Mouse (Mus musculus): ENCODE results near the gene Cwc25.
"Not testable (repeated sequence)": the region's sequence is repeated elsewhere in the genome, so short reads cannot be mapped to it uniquely, and the experiment has no call there.

Cwc25 gene

DNA sequence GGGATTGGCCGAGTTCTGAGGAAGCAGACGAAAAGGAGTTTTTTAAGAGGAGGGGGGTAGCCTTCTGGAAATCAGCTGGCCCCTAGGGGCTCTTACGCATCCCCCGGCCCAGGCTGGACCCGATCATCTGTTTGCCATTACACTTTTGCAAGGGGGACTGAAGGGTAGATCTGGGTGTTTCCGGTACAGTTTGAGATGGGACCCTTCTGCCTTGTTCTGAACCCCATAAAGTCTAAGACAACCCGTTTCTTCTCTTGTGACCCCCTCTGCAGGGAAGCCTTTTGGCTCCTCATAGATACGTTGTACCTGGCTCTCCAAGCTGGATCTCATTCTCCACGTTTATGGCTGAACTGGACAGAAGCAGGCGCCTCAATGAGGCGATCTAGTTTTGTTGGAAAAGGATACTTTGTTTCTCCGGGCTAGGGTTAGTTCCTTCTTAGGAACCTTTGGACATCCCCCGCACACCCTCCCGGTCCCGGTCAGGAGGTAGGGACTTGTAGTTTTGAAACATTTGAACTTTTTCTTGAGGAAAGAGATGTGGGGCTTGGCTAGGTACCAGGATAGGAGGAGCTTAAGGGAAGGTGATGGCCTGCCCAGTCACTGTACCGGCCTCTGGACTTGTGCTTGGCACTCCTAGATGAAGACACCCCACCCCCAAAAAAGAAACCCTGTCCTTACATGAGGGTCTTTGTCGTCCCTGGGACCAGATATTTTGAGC, 34.5 kb upstream of the Cwc25 start:
- DNase-seq (ENCODE audit: inconsistent ontology term): peak; percentile 40

DNA sequence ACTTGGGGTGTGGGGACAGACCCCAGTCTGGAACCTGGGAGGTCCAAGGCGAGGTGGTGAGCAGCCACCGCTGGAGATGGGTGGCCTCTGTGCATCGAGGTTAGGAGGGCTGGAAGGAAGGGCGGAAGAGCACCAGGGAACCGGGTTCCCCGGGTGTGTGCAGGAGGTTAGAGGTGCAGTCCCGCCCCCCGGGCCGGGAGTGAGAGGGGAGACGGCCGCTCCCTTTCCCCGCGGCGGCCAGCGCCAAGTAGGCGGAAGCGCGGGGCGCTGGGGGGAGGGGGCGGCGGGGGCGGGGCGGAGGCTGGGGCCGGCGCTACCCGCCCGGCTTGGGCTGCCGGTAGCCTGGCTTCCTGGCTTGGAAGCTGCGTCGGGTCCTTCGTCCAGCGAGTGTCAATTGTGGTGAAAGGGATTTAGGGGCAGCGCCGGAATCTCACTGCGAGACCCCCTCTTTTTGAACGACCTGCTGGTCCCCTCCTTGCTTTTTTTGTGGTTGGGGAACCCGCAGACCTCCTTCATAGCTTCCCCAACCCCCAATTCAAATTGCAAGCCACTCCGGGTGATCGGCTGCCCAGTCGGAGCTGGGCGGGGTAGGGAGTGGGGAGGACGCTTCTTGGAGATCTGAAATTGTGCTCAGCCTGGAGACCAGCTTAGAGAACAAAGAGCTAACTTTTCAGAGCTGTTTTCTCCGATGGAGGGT, 33.8 kb upstream of the Cwc25 start:
- DNase-seq (ENCODE audit: inconsistent ontology term): peak; percentile 81

DNA sequence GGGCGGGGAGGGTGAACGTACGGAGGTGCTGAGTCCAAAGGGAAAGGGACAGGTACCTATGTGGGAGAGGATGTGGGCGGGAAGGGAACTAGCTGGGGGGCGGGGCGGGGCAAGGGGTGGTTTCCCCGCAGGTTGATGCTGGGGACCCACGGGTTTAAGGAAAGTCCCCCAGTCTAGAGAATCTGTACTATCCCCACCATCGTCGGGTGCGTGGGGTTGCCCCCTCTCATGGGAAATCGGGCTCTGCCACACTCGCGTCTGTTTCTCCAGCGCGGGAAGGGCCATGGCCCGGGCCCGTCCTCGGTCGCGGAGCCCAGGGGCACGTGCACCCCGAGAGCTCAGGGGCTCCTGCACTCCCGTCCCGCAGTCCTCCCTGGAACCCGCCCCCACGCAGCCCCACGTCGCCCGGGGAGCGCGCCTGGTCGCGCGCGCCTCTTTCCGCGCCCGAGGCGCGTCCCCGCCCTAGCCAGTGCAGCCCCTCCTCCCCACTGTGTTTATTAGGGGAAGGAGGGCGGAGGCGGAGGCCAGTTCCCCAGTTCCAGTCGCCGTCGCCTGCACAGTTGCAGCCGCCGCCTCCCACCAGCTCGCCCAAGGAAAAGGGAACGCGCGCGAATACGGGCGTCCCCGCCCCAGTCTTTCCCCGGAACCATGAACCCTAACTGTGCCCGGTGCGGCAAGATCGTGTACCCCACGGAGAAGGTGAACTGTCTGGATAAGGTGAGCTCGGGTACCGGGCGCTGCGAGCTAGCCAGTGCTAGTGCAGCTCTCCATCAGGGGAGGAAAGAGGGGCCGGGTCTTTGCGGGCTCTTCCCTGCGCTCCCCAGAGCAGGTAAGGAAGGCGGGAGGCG, 33.0 kb upstream of the Cwc25 start:
- peak; percentile 93 for DNase-seq (ENCODE audit: inconsistent ontology term)

DNA sequence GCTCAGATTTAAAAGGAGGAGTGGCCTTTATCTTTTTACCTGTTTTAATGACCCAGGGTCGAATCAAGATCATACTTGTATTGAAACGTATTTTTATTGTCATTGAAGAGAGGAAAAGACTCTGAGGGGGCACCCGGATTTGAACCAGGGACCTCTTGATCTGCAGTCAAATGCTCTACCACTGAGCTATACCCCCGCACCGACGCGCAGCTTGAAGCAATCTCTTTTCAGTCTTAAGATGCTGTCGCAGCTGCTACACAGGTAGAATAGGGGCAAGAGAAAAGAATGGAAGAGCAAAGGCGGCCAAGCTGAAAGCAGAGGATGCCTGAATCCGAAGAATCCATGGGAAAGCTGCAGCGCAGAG, 32.4 kb upstream of the Cwc25 start, which contains the start of gene Lasp1:
Lasp1 (plus strand) TSS at position 219 of the 364 bp plus-strand sequence.
- DNase-seq (ENCODE audit: inconsistent ontology term): peak; percentile 89

DNA sequence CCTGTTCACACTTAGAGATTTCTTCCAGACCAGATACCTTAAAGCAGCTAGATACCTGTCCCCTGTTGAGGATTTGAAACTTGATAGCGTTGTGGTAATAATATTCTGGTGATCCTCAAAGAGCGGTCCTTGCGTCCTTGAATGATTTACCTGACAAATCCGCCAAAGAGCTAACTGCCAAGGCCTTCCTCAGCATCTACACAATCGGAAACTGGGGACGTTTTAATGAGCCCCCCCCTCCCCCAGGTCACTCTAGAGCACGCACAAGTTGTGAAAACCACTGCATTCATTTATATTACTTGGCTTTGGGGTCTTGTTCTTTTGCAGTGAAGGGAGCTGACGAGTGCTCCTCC, 31.7 kb upstream of the Cwc25 start:
- no peak for DNase-seq (ENCODE audit: inconsistent ontology term)

DNA sequence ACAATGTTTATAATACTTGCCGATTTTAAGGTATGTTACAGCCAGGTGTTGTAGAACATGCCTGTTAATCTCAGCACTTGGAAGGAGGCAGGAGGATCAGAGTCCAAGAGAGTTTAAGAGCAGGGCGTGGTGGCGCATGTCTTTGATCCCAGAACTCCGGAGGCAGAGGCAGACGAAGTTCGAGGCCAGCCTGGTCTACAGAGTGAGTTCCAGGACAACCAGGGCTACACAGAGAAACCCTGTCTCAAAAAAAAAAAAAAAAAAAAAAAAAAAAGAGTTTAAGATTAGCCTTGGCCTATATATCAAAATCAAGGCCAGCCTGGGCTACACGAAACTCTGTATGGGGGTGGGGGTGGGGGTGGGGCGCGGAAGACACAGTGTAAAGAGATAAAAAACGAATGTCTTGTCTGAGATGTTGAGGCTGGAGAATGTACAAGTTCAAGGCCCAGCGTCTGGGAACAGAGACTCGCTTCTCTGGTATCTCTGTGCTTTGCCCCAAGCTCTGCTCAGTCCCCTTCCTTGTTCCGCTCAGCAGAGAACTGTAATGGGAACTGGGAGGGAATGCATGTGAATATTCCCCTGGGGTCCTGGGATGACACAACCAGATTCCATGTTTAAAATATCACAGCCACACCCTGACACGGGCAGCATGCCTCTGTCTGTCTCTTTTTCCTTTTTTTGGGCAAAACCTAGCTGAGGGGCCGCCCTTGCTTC, 31.2 kb upstream of the Cwc25 start:
- DNase-seq (ENCODE audit: inconsistent ontology term): no peak

DNA sequence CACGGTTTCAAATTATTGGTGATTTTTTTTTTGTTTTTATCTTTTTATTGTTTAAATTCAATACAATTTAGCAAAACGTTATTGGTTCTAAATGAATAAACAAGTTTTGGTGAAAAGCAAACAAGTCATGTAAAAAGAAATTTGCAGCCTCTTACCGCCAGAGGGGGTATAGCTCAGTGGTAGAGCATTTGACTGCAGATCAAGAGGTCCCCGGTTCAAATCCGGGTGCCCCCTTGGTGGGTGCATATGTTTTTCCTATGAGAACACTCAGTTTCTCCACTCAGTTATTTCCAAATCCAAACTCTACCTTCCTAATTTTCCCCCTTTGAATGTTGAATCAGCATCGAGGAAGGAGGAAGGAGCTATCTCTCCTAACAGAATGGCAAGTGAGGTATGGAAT, 30.6 kb upstream of the Cwc25 start:
- DNase-seq (ENCODE audit: inconsistent ontology term): peak; percentile 83

DNA sequence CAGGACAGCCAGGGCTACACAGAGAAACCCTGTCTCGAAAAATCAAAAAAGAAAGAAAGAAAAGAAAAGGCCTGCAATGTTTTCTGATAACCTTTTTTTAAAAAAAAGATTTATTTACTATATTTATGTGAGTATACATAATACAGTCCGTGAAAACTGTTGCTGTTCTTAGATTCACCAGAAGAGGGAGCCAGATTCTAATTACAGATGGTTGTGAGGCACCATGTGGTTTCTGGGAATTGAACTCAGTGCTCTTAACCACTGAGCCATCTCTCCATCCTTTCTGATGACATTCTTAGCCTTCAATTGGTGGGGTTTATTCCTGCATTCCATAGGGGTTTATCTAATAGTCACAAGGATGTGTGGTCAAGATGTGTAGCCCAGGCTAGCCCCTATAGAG, 26.8 kb upstream of the Cwc25 start:
- no peak for DNase-seq (ENCODE audit: inconsistent ontology term)

DNA sequence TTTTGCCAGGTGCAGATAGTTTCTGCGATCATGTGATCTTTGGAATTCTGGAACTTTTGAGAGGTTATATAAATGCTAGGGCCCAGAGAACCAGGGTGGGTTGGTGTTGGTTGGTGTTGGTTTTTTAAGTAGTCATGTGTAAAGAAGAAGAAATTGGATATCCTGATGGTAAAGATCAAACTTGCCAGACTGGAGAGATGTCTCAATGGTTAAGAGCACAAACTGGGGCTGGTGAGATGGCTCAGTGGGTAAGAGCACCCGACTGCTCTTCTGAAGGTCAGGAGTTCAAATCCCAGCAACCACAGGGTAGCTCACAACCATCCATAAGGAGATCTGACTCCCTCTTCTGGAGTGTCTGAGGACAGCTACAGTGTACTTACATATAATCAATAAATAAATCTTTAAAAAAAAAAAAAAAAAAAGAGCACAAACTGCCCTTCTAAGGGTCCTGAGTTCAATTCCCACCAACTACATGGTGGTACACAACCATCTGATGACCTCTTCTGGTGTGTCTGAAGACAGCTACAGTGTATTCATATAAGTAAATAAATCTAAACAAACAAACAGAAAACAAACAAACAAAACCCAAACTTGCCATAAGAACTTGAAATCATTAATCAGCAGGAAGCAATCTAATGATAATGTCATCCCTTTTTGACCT, 24.6 kb upstream of the Cwc25 start:
- not testable (repeated sequence) for DNase-seq (ENCODE audit: inconsistent ontology term)

DNA sequence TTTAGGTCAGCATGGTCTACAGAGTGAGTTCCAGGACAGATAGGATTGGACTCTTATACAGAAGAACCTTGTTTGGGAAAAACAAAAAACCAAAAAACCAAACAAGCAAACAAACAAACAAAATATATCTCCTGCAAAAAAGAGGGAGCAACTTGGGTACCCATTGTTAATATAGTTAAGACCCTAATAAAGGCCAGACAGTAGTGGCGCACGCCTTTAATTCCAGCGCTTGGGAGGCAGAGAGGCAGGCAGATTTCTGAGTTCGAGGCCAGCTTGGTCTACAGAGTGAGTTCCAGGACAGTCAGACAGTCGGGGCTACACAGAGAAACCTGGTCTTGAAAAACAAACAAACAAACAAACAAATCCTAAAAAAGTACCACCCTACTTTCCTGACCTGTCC, 23.4 kb upstream of the Cwc25 start:
- DNase-seq (ENCODE audit: inconsistent ontology term): no peak

DNA sequence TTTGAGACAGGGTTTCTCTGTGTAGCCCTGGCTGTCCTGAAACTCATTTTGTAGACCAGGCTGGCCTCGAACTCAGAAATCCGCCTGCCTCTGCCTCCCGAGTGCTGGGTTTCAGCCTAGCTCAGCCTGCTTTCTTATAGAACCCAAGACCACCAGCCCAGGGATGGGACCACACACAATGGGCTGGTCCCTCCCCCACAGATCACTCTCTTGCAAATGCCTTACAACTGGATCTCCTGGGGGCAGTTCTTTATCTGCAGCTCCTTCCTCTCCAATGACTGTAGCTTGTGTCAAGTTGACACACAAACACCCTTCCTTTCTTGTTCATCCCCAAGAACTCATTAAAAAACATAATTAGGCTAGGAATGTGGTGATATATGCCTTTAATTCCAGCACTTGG, 21.6 kb upstream of the Cwc25 start:
- DNase-seq (ENCODE audit: inconsistent ontology term): no peak

DNA sequence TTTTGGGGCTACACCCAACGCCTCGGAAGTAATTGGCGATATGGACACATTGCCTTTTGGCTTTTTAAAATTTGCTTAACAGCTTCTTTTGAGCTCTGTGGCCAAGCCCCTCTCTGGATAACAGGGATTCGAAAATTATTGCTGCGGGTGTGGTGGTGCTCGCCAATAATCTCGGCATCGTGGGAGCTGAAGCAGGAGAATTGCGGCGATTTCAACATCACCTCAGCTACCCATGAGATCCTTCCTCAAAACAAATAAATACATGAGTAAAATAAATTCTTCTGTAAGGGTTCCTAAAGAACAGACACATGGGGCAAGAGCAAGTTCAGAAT, 16.2 kb upstream of the Cwc25 start:
- no peak for DNase-seq (ENCODE audit: inconsistent ontology term)

DNA sequence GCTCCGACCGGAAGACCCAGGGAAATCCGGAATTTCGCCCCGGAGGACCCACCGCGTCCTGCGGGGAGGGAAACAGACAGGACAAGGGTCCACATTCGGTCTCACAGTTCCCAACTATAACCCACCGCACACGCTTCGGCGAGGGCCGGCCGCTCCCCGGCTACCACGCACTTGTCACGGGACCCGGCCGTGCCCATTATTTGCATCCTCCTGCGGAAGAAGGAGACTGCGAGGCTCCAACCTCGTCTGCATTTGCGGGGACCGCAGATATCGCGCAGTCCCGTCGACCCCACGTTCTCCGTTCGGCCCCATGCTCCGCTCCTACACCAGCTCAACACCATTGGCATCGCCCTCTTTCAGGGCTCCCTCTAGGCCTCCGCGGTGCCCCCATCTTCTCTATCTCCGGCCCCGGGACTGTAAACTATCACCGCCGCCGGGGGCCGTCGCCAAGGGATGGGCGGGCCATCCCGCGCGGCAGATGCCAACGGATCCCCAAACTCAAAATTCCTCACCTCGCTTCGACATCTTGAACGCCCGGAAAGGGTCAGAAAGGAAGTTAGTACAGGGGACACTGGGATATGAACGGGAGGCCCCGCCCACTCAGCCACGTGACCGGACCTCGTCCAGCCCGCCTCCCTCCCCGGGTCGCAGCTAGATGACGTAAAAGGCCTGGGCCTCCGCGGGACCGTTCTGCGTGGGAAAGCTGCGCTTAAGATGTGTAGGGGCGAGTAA, 15.6 kb upstream of the Cwc25 start, which contains the start of gene Rpl23:
Rpl23 (minus strand) TSS at position 606 of the 732 bp plus-strand sequence.
- DNase-seq (ENCODE audit: inconsistent ontology term): peak; percentile 99

DNA sequence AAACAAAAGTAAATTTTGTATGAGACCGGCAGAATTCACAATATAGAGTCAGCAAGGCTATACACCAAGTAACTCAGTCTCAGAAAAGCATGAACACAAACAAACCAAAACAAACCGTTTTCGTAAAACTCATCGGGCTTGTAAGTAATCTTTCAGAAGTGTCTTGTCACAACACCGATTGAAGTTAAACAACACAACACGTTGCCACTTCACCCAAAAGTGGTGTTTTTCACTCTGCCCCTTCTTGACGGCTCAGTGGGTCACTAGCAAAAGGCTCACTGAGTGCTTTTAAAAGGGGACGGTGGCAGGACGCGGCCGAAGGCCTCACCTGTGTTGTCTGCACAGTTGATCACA, 15.1 kb upstream of the Cwc25 start:
- DNase-seq (ENCODE audit: inconsistent ontology term): no peak

DNA sequence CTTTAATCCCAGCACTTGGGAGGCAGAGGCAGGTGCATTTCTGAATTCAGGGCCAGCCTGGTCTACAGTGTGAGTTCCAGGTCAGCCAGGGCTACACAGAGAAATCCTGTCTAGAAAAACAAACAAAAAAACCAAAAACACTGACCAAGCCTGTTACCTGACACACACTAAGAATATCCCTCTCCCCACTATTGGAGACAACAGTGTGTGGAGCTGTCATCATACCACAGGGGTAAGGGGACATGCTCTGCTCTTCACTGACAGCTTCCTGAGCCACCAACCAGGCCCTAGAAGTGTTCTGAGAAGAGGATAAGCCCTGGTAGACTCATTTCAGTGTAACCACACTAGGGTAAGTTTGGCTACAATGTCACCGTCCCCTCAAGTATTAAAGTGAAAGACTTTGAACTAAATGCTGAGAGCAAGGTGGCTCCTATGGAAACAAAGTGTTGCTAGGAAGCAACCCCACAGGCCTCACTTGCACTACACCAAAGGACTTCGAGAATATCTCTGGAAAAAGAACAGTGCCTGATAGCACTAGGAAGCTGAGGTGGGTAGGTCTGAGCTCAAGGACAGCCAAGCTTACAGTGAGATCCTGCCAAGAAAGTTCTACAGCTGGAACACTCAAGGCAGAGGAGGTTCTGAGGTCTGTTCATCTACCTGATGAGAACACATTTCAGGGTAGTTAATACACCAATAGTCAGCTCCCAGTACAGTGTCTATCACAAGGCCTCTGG, 13.8 kb upstream of the Cwc25 start:
- DNase-seq (ENCODE audit: inconsistent ontology term): no peak

DNA sequence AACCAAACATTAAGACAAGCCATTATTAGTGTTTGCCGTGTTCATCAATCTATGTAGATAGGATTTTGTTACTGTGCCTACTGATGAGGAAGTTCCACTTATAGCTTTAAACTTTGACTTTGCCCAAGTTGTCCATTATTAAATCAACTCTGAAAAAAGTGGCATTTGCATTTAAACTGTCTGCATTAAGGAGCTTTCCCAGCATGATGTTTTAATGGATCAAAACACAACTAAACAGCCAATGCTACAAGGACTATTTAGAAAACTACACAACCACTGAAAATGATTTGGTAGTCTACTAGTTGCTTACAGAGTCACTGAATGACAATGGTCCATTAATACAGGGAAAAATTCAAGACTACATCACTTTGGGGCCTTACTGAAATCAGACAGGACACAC, 12.6 kb upstream of the Cwc25 start:
- no peak for DNase-seq (ENCODE audit: inconsistent ontology term)

DNA sequence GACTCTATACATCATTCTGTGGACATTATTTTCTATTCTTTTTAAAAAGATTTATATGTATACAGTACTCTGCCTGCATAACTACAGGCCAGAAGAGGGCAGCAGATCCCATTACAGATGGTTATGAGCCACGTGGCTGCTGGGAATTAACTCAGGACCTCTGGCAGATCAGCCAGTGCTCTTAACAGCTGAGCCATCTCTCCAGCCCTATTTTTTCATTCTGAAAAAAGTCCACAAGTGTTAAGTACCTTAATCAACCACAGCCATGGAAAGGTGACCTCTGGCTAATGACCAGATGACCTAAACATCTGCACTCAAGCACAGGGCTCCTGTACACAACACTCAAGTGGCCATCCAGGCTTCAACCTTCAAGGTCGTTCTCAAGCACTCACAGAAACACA, 10.8 kb upstream of the Cwc25 start:
- no peak for DNase-seq (ENCODE audit: inconsistent ontology term)

DNA sequence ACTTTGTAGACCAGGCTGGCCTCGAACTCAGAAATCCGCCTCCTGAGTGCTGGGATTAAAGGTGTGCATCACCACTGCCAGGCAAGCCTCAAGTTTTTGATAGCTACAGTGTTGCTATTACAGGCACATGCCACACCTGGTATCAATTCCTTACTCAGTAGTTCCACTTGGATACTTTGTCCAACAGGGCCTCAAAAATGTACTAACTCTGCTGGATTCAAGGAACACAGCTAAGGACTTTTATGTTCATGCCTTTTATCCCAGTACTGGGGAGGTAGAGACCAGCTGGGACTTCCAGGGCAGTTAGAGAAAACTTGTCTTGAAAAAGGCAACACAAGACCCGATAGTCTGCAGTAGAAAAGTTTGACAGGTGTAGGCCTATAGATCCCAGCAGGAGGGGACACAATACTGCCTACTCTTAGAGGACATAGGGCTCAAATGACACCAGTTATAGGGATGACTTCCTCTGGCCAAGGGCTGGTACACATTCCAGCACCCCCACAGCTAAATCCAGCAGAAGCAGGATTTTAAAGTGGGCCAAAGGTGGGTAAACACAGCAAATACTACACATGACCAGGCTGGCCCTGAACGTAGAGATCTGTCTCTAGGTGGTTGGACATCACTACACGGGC, 10.3 kb upstream of the Cwc25 start:
- DNase-seq (ENCODE audit: inconsistent ontology term): no peak

DNA sequence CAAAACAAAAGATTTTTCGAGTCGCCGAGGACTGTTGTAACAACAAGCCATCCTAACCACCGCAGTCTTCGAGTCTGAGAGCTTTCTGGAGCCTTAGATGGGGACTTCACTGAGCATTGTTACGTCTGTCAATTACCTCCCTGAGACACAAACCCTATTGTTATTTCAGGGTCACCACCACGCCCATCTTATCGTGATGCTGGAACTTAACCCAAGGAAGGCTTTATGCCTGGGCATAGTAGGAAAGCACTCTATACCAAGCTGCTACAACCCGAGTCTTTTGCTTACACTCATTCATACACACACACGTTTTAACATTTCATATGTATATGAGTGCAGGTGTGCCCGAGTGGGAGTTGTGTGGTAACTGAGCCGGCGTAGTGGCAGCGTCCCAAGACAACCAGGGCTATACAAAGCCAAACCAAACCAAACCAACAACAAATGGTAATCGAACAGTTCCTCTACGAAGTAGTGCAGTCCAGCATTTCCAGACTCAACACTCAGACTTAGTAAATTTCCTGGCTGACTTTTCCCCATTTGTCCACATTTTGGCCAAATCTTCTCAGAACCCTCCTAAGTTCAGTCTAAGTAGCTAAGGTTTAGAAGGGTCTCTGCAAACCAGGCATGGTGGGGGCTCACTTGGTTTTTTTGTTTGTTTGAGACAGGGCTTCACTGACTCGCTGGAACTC, 9.6 kb upstream of the Cwc25 start, which contains the start of gene 1700001P01Rik:
1700001P01Rik (minus strand) TSS at position 111 of the 689 bp plus-strand sequence.
- DNase-seq (ENCODE audit: inconsistent ontology term): no peak
